Mouse (Mus musculus) heart, embryonic 15.5 days (tissue): ENCODE measurements around the gene Hoxb6. TPM values are rescaled to one million over a fixed set of nuclear protein-coding genes. Genes with fewer than 3 reads are reported as not detected.

Source experiments
- ATAC-seq: fragments of 200-750 bp; cut with Nextera tagmentation; replicated peaks from 2 replicates; pipeline ENCODE4 v1.8.0; 2017; ENCODE audit warnings: low read depth, moderate TSS enrichment; ENCODE audit not compliant: insufficient number of reproducible peaks, insufficient read depth, low FRiP score
- H3K27ac ChIP-seq: fragments of 300-500 bp; sonication (generic); 2 replicates; pipeline ENCODE4 v1.5.1; 2015; ENCODE audit warnings: mild to moderate bottlenecking, inconsistent platforms
- H3K27me3 ChIP-seq: fragments of 300-500 bp; sonication (generic); 2 replicates; pipeline ENCODE4 v1.6.1; 2015; ENCODE audit warnings: inconsistent platforms
- H3K36me3 ChIP-seq: fragments of 300-500 bp; sonication (generic); 2 replicates; pipeline ENCODE4 v1.6.1; 2015; ENCODE audit warnings: mild to moderate bottlenecking, inconsistent platforms
- H3K4me1 ChIP-seq: fragments of 300-500 bp; sonication (generic); replicated peaks from 2 replicates; pipeline ENCODE4 v1.6.1; 2015; ENCODE audit warnings: inconsistent platforms
- H3K4me2 ChIP-seq: fragments of 300-500 bp; sonication (generic); 2 replicates; pipeline ENCODE4 v1.6.1; 2015; ENCODE audit warnings: inconsistent platforms, mild to moderate bottlenecking, moderate library complexity
- H3K4me3 ChIP-seq: fragments of 300-500 bp; sonication (generic); 2 replicates; pipeline ENCODE4 v1.5.1; 2015; ENCODE audit warnings: mild to moderate bottlenecking, inconsistent platforms
- H3K9ac ChIP-seq: fragments of 300-500 bp; sonication (generic); 2 replicates; pipeline ENCODE4 v1.6.1; 2015; ENCODE audit warnings: mild to moderate bottlenecking, inconsistent platforms
- H3K9me3 ChIP-seq: fragments of 300-500 bp; sonication (generic); replicated peaks from 2 replicates; pipeline ENCODE4 v1.6.1; 2016; ENCODE audit warnings: inconsistent platforms
- WGBS: fragments of 180-500 bp; shearing (Covaris S2); methylation state at CpG from one replicate; pipeline ENCODE4 v1.1.7; 2015; ENCODE audit warnings: mixed read lengths; 5-methylcytosine and 5-hydroxymethylcytosine counted together
- microRNA counts: library from miRNA; unstranded; fragments of <30 nt; microRNA quantifications from one replicate; lab custom pipeline; 2016
- microRNA-seq: library from miRNA; unstranded; fragments of <30 nt; microRNA quantifications from one replicate; pipeline ENCODE4, GENCODE M21; 2016
- polyA plus RNA-seq: library from polyadenylated mRNA; unstranded; fragments of >200 nt; fragmentation: Nextera tagmentation; extraction: Ambion mirVana; gene quantifications from 2 replicates; pipeline ENCODE4 v1.2.1, GENCODE M21; 2015

The Hoxb6 gene
- polyA plus RNA-seq, 1 experiment from 2014 or later, result 0.49 TPM

GRCm38 (mm10) chr11:96350341-96350624 is 58.0 kb downstream of the Hoxb6 start, which contains the start of gene Hoxb2:
TSS of gene Hoxb2 (plus strand) at chr11:96350525.
- ATAC-seq, result no peak
- H3K4me1 ChIP-seq, result peaks cover 26% of the 10 kb centered on the region
- H3K27me3 ChIP-seq, result peaks cover 94% of the 10 kb centered on the region
- H3K4me2 ChIP-seq, result peak within 1 kb of the TSS; percentile 57; the same call in 1 of the 2 replicates
- no peaks in the 10 kb centered on the region for H3K9me3 ChIP-seq
- peak within 1 kb of the TSS; percentile 76; the same call in 1 of the 2 replicates for H3K27ac ChIP-seq
- H3K4me3 ChIP-seq, result peak within 1 kb of the TSS; percentile 53; the same call in 1 of the 2 replicates
- H3K9ac ChIP-seq, result no peak within 1 kb of the TSS
- no peaks in the 10 kb centered on the region for H3K36me3 ChIP-seq
- WGBS, result 36% methylated on average over 2 of the region's 2 CpGs

GRCm38 (mm10) chr11:96350791-96351190 is 58.5 kb downstream of the Hoxb6 start:
- no peaks in the 10 kb centered on the region for H3K9me3 ChIP-seq
- H3K36me3 ChIP-seq, result no peaks in the 10 kb centered on the region
- H3K4me1 ChIP-seq, result peaks cover 21% of the 10 kb centered on the region
- no peak overlapping the region for H3K9ac ChIP-seq
- ATAC-seq, result no peak
- H3K27me3 ChIP-seq, result peaks cover 91% of the 10 kb centered on the region
- 45% methylated on average over 2 of the region's 2 CpGs for WGBS
- H3K4me2 ChIP-seq, result no peak overlapping the region
- peak overlapping the region; percentile 76; the same call in 1 of the 2 replicates for H3K27ac ChIP-seq
- no peak overlapping the region for H3K4me3 ChIP-seq

MicroRNAs within 50 kb of the gene (microRNA counts, 519-probe panel; counts per million panel counts)
- microRNA mmu-miR-10a (lab: Ali Mortazavi, UCI), result 2,589 counts per million, percentile 57 among the panel's probes with 10 or more counts
- microRNA mmu-miR-196a (lab: Ali Mortazavi, UCI), result 1,076 counts per million, percentile 4 among the panel's probes with 10 or more counts

Small RNA genes within 50 kb of the gene (microRNA-seq; reads per million reads assigned to microRNA genes)
- gene Mir10a (6,682 reads per million, percentile 93 among the genes with 10 or more reads in this experiment), gene Mir196a-1 (not detected)

Other genes with a start within 250 kb of the Hoxb6 start
- 25.6 and 35.2 TPM in 2 replicates for gene Ube2z, start 227.1 kb upstream of the Hoxb6 start, polyA plus RNA-seq
- gene Atp5g1, start 216.8 kb upstream of the Hoxb6 start, polyA plus RNA-seq, result 1,708 and 1,946 TPM in 2 replicates
- gene Calcoco2, start 180.5 kb upstream of the Hoxb6 start, polyA plus RNA-seq, result not detected in 2 replicates
- 0.05 and 0.18 TPM in 2 replicates for gene Ttll6, start 158.7 kb upstream of the Hoxb6 start, polyA plus RNA-seq
- gene Hoxb13, start 98.2 kb upstream of the Hoxb6 start, polyA plus RNA-seq, result not detected in 2 replicates
- 0.06 TPM in 1 of 2 replicates, not detected in the other for gene Hoxb9, start 21.0 kb upstream of the Hoxb6 start, polyA plus RNA-seq
- gene Hoxb8, start 10.6 kb upstream of the Hoxb6 start, polyA plus RNA-seq, result 0.08 TPM in 1 of 2 replicates, not detected in the other
- gene Hoxb7, start 5.9 kb upstream of the Hoxb6 start, polyA plus RNA-seq, result 0.25 and 0.32 TPM in 2 replicates
- 1.4 and 3.3 TPM in 2 replicates for gene Hoxb5, start 10.9 kb downstream of the Hoxb6 start, polyA plus RNA-seq
- 0.31 and 0.70 TPM in 2 replicates for gene Hoxb4, start 25.8 kb downstream of the Hoxb6 start, polyA plus RNA-seq
- 0.71 and 0.98 TPM in 2 replicates for gene Hoxb3, start 30.9 kb downstream of the Hoxb6 start, polyA plus RNA-seq
- 3.7 and 6.8 TPM in 2 replicates for gene Hoxb2, start 58.0 kb downstream of the Hoxb6 start, polyA plus RNA-seq
- not detected in 2 replicates for gene Hoxb1, start 73.3 kb downstream of the Hoxb6 start, polyA plus RNA-seq
- 0.91 and 10.4 TPM in 2 replicates for gene Skap1, start 172.1 kb downstream of the Hoxb6 start, polyA plus RNA-seq